Mouse (Mus musculus) midbrain, embryonic 14.5 days (tissue): Measurements from ENCODE around the gene Pip5k1b. TPM values are rescaled to one million over a fixed set of nuclear protein-coding genes. Genes with fewer than 3 reads are reported as not detected.

Experiments used
- ATAC-seq: fragments of 200-750 bp; cut with Nextera tagmentation; 2 replicates; pipeline ENCODE4 v1.8.0; 2017; ENCODE audit warnings: moderate number of reproducible peaks, moderate library complexity; ENCODE audit not compliant: low FRiP score, low TSS enrichment
- DNase-seq: peaks from one replicate; pipeline ENCODE4 v3.0.0-alpha.2; 2015
- H3K27ac ChIP-seq: fragments of 300-500 bp; sonication (generic); replicated peaks from 2 replicates; pipeline ENCODE4 v1.5.1; 2014; ENCODE audit warnings: mild to moderate bottlenecking, low read depth, low read length, moderate library complexity
- H3K27me3 ChIP-seq: fragments of 300-500 bp; sonication (generic); 2 replicates; pipeline ENCODE4 v1.6.1; 2014; ENCODE audit warnings: low read length, control low read depth, mixed read lengths; ENCODE audit not compliant: control insufficient read depth, insufficient read depth
- H3K36me3 ChIP-seq: fragments of 300-500 bp; sonication (generic); 2 replicates; pipeline ENCODE4 v1.6.1; 2014; ENCODE audit warnings: low read length, control low read depth; ENCODE audit not compliant: control insufficient read depth, insufficient read depth
- H3K4me1 ChIP-seq: fragments of 300-500 bp; sonication (generic); 2 replicates; pipeline ENCODE4 v1.6.1; 2014; ENCODE audit warnings: mild to moderate bottlenecking, antibody characterized with exemption, low read length, control low read depth; ENCODE audit not compliant: control insufficient read depth, insufficient read depth
- H3K4me2 ChIP-seq: fragments of 300-500 bp; sonication (generic); 2 replicates; pipeline ENCODE4 v1.6.1; 2014; ENCODE audit warnings: mild to moderate bottlenecking, low read length, moderate library complexity
- H3K4me3 ChIP-seq: fragments of 300-500 bp; sonication (generic); replicated peaks from 2 replicates; pipeline ENCODE4 v1.5.1; 2014; ENCODE audit warnings: low read depth, low read length
- H3K9ac ChIP-seq: fragments of 300-500 bp; sonication (generic); replicated peaks from 2 replicates; pipeline ENCODE4 v1.6.1; 2014; ENCODE audit warnings: mild to moderate bottlenecking, low read length, moderate library complexity
- H3K9me3 ChIP-seq: fragments of 300-500 bp; sonication (generic); 2 replicates; pipeline ENCODE4 v1.6.1; 2016; ENCODE audit warnings: low read length, control low read depth, mixed read lengths; ENCODE audit not compliant: control insufficient read depth
- WGBS: fragments of 180-500 bp; shearing (Covaris S2); extraction: QIAGEN DNeasy Blood & Tissue Kit; methylation state at CpG from one replicate; pipeline ENCODE4 v1.1.7; 2014; 5-methylcytosine and 5-hydroxymethylcytosine counted together
- polyA plus RNA-seq: library from polyadenylated mRNA; unstranded; fragments of >200 nt; fragmentation: Nextera tagmentation; extraction: Ambion mirVana; gene quantifications from 2 replicates; pipeline ENCODE4 v1.2.1, GENCODE M21; 2014

The Pip5k1b gene
- polyA plus RNA-seq, 1 experiment from 2014 or later, result 2.1 TPM

- no peaks in the 10 kb centered on the region for H3K9me3 ChIP-seq
- DNase-seq, result no peak
- H3K36me3 ChIP-seq, result no peaks in the 10 kb centered on the region
- ATAC-seq, result no peak
- no peak overlapping the region for H3K4me3 ChIP-seq
- H3K9ac ChIP-seq, result no peak overlapping the region
- H3K4me2 ChIP-seq, result no peak overlapping the region
- WGBS, result 79% methylated on average over 5 of the region's 5 CpGs
- no peak overlapping the region for H3K27ac ChIP-seq
- no peaks in the 10 kb centered on the region for H3K27me3 ChIP-seq
- H3K4me1 ChIP-seq, result no peaks in the 10 kb centered on the region
These were observed 28.1 kb downstream of the Pip5k1b start for GRCm38 (mm10) chr19:24527613-24527948.

- H3K9me3 ChIP-seq, result no peaks in the 10 kb centered on the region
- 84% methylated on average over 15 of the region's 15 CpGs for WGBS
- ATAC-seq, result no peak
- no peaks in the 10 kb centered on the region for H3K36me3 ChIP-seq
- H3K27me3 ChIP-seq, result no peaks in the 10 kb centered on the region
- H3K4me1 ChIP-seq, result no peaks in the 10 kb centered on the region
- no peak overlapping the region for H3K9ac ChIP-seq
- H3K4me3 ChIP-seq, result no peak overlapping the region
- H3K27ac ChIP-seq, result no peak overlapping the region
- H3K4me2 ChIP-seq, result no peak overlapping the region
- no peak for DNase-seq
These were observed 28.7 kb downstream of the Pip5k1b start for GRCm38 (mm10) chr19:24526731-24527612.

- no peaks in the 10 kb centered on the region for H3K36me3 ChIP-seq
- 79% methylated on average over 15 of the region's 15 CpGs for WGBS
- no peak overlapping the region for H3K4me3 ChIP-seq
- H3K4me2 ChIP-seq, result no peak overlapping the region
- no peak for DNase-seq
- no peaks in the 10 kb centered on the region for H3K4me1 ChIP-seq
- no peaks in the 10 kb centered on the region for H3K9me3 ChIP-seq
- ATAC-seq, result no peak
- no peak overlapping the region for H3K9ac ChIP-seq
- H3K27me3 ChIP-seq, result no peaks in the 10 kb centered on the region
- no peak overlapping the region for H3K27ac ChIP-seq
These were observed 32.0 kb downstream of the Pip5k1b start for GRCm38 (mm10) chr19:24523476-24524313.

GRCm38 (mm10) chr19:24521997-24522396 lies 33.7 kb downstream of the Pip5k1b start:
- Histone ChIP-seq H3K9ac (no peak overlapping the region), H3K27me3 (no peaks in the 10 kb centered on the region), H3K4me3 (no peak overlapping the region), H3K4me2 (no peak overlapping the region), H3K36me3 (no peaks in the 10 kb centered on the region), H3K9me3 (no peaks in the 10 kb centered on the region), H3K27ac (no peak overlapping the region), H3K4me1 (no peaks in the 10 kb centered on the region)
- ATAC-seq (no peak), DNase-seq (no peak)
- 94% methylated on average over 7 of the region's 7 CpGs for WGBS

GRCm38 (mm10) chr19:24521146-24521545 lies 34.5 kb downstream of the Pip5k1b start:
- Histone ChIP-seq H3K9ac (no peak overlapping the region), H3K9me3 (no peaks in the 10 kb centered on the region), H3K36me3 (no peaks in the 10 kb centered on the region), H3K4me2 (no peak overlapping the region), H3K27me3 (no peaks in the 10 kb centered on the region), H3K4me3 (no peak overlapping the region), H3K27ac (no peak overlapping the region), H3K4me1 (no peaks in the 10 kb centered on the region)
- WGBS, result 73% methylated on average over 9 of the region's 9 CpGs
- ATAC-seq, result no peak
- no peak for DNase-seq

- H3K27me3 ChIP-seq, result no peaks in the 10 kb centered on the region
- WGBS, result 89% methylated on average over 6 of the region's 6 CpGs
- H3K4me3 ChIP-seq, result no peak overlapping the region
- H3K9ac ChIP-seq, result no peak overlapping the region
- ATAC-seq, result no peak
- DNase-seq, result no peak
- no peaks in the 10 kb centered on the region for H3K9me3 ChIP-seq
- no peaks in the 10 kb centered on the region for H3K36me3 ChIP-seq
- no peak overlapping the region for H3K27ac ChIP-seq
- no peak overlapping the region for H3K4me2 ChIP-seq
- no peaks in the 10 kb centered on the region for H3K4me1 ChIP-seq
These were observed 35.8 kb downstream of the Pip5k1b start for GRCm38 (mm10) chr19:24519732-24520409.

- H3K36me3 ChIP-seq, result no peaks in the 10 kb centered on the region
- H3K27ac ChIP-seq, result no peak overlapping the region
- no peak for ATAC-seq
- H3K9me3 ChIP-seq, result no peaks in the 10 kb centered on the region
- no peaks in the 10 kb centered on the region for H3K27me3 ChIP-seq
- H3K4me3 ChIP-seq, result no peak overlapping the region
- no peak overlapping the region for H3K9ac ChIP-seq
- no peaks in the 10 kb centered on the region for H3K4me1 ChIP-seq
- no peak overlapping the region for H3K4me2 ChIP-seq
- DNase-seq, result no peak
These were observed 37.3 kb downstream of the Pip5k1b start for GRCm38 (mm10) chr19:24518384-24518783.

- no peak overlapping the region for H3K4me2 ChIP-seq
- DNase-seq, result no peak
- H3K27ac ChIP-seq, result no peak overlapping the region
- no peak overlapping the region for H3K9ac ChIP-seq
- no peaks in the 10 kb centered on the region for H3K27me3 ChIP-seq
- no peaks in the 10 kb centered on the region for H3K4me1 ChIP-seq
- no peak for ATAC-seq
- H3K4me3 ChIP-seq, result no peak overlapping the region
- WGBS, result 90% methylated on average over 7 of the region's 7 CpGs
- H3K9me3 ChIP-seq, result no peaks in the 10 kb centered on the region
- H3K36me3 ChIP-seq, result no peaks in the 10 kb centered on the region
These were observed 38.6 kb downstream of the Pip5k1b start for GRCm38 (mm10) chr19:24517057-24517456.
